ENCODE assay signal across 12 mouse cellular contexts in the genomic region with DNA sequence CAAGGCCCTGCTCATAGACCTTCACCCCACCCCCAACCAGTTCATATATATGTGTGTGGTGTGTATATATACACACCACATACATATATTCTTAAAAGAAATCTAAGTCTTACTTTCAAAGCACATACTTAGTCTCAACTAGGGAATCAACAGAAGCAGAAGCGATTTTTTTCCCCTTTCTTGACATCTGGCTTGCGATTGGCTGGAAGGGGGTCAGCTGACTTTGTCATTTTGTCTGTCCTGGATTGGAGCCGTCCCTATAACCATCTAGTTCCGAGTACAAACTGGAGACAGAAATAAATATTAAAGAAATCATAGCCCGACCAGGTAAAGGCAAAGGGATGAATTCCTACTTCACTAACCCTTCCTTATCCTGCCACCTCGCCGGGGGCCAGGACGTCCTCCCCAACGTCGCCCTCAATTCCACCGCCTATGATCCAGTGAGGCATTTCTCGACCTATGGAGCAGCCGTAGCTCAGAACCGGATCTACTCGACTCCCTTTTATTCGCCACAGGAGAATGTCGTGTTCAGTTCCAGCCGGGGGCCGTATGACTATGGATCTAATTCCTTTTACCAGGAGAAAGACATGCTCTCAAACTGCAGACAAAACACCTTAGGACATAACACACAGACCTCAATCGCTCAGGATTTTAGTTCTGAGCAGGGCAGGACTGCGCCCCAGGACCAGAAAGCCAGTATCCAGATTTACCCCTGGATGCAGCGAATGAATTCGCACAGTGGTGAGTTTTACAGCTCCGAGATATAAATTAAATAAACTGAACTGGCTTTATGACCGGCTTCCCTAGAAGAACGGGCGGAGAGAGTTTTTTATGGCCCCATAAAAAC. TPM values are rescaled to one million over a fixed set of nuclear protein-coding genes. Genes with fewer than 3 reads are reported as not detected.
A peak's percentile ranks its signal among the peaks of the same experiment; 100 is the strongest.
DNase-seq lines count a peak whose midpoint lies in the region; ATAC-seq and TF ChIP-seq lines count a peak whose summit lies in the region.
"Had no signal": no experiment of that assay in that cellular context is flagged by ENCODE, and none has a peak within 500 bp of the region (broad histone marks: within the 10 kb centered on the region; RNA-seq: fewer than 3 reads in every experiment).

No protein-coding gene starts in this region.

- 1% methylated on average over 27 of the region's 27 CpGs for WGBS in hindbrain, embryonic 12.5 days
- 2% methylated on average over 27 of the region's 27 CpGs for WGBS in limb, embryonic 13.5 days
- 11% methylated on average over 27 of the region's 27 CpGs for WGBS in thymus, adult 2 months

- ATAC-seq in hindbrain, embryonic 12.5 days (ENCODE audit: low FRiP score): no peak
- ATAC-seq in limb, embryonic 13.5 days (ENCODE audit: low FRiP score, low read depth): no peak
- ATAC-seq in megakaryocyte progenitor cell, adult 5-6 weeks (replicated peaks; ENCODE audit: poor library complexity): no peak

- no peak overlapping the region for H3K27ac ChIP-seq in hindbrain, embryonic 12.5 days
- no peak overlapping the region for H3K27ac ChIP-seq in limb, embryonic 13.5 days
- H3K27ac ChIP-seq in thymus, adult 2 months (ENCODE audit: control insufficient read depth, insufficient read depth, low read length): no peak overlapping the region
- H3K27ac ChIP-seq in layer of hippocampus, adult 2 months: no peak overlapping the region

- peaks cover 98% of the 10 kb centered on the region for H3K27me3 ChIP-seq in hindbrain, embryonic 12.5 days
- H3K27me3 ChIP-seq in limb, embryonic 13.5 days: peaks cover 98% of the 10 kb centered on the region
- H3K27me3 ChIP-seq in thymus, adult 2 months (ENCODE audit: control insufficient read depth, insufficient read depth, low read length): peaks cover 36% of the 10 kb centered on the region

- peak; percentile 68 to 93 for DNase-seq in adrenal gland, adult (ENCODE audit: inconsistent age in 2 of 2, low spot score in 1 of 2)
- no peak for DNase-seq in adrenal gland, postnatal 4 days (ENCODE audit: low spot score in 2 of 2)
- DNase-seq in 3T3-L1 (ENCODE audit: low read depth, low spot score): peak; percentile 28
- DNase-seq in thymus, adult 2 months: no peak
- DNase-seq in layer of hippocampus, adult 2 months (ENCODE audit: low spot score in 2 of 2): no peak
- DNase-seq: cerebellum, adult 8-10 months; heart, adult 18-20 months; lung, postnatal 10 days had no signal

- TF ChIP-seq POLR2A in thymus, adult 2 months (IDR thresholded peaks at IDR 0.05; ENCODE audit: control insufficient read depth, extremely low read depth, insufficient read depth, low read length, poor library complexity): no peak

- H3K9me3 ChIP-seq in hindbrain, embryonic 12.5 days (replicated peaks): no peaks in the 10 kb centered on the region
- no peaks in the 10 kb centered on the region for H3K9me3 ChIP-seq in limb, embryonic 13.5 days

- peak overlapping the region; percentile 21 for H3K4me3 ChIP-seq in hindbrain, embryonic 12.5 days
- H3K4me3 ChIP-seq in limb, embryonic 13.5 days: peak overlapping the region; percentile 29
- H3K4me3 ChIP-seq in thymus, adult 2 months (ENCODE audit: control insufficient read depth, insufficient read depth, low read length): no peak overlapping the region
- no peak overlapping the region for H3K4me3 ChIP-seq in layer of hippocampus, adult 2 months

- H3K36me3 ChIP-seq in hindbrain, embryonic 12.5 days: no peaks in the 10 kb centered on the region
- H3K36me3 ChIP-seq in limb, embryonic 13.5 days: no peaks in the 10 kb centered on the region
- H3K36me3 ChIP-seq in thymus, adult 2 months (ENCODE audit: control insufficient read depth, insufficient read depth, low read length): no peaks in the 10 kb centered on the region

- peak overlapping the region; percentile 24; the same call in 1 of the 2 replicates for H3K4me2 ChIP-seq in hindbrain, embryonic 12.5 days (replicated peaks)
- H3K4me2 ChIP-seq in limb, embryonic 13.5 days (replicated peaks): peak overlapping the region; percentile 49

- TF ChIP-seq CTCF in thymus, adult 2 months (IDR thresholded peaks at IDR 0.05; ENCODE audit: borderline replicate concordance, control insufficient read depth, extremely low read depth, insufficient read depth, low read length, poor library complexity): no peak
- TF ChIP-seq CTCF in layer of hippocampus, adult 2 months (conservative IDR thresholded peaks at IDR 0.05): no peak

- H3K9ac ChIP-seq in hindbrain, embryonic 12.5 days: no peak overlapping the region
- peak overlapping the region; percentile 25; the same call in 1 of the 2 replicates for H3K9ac ChIP-seq in limb, embryonic 13.5 days

- 0 out of 2 replicates have a peak, but pooled peaks cover 3% of the 10 kb centered on the region for H3K4me1 ChIP-seq in hindbrain, embryonic 12.5 days
- H3K4me1 ChIP-seq in limb, embryonic 13.5 days: peaks cover 50% of the 10 kb centered on the region
- H3K4me1 ChIP-seq in thymus, adult 2 months (replicated peaks; ENCODE audit: control insufficient read depth, insufficient read depth, low read length): no peaks in the 10 kb centered on the region

RNA-seq across cellular contexts. Expression of a gene that starts 9.2 kb away (rescaled TPM):
- 10 to 100 TPM; 11.3 to 13.4 TPM for total RNA-seq in adrenal gland, postnatal 4 days (2021)
- polyA plus RNA-seq in hindbrain, embryonic 12.5 days (2016; fragmentation: Nextera tagmentation; extraction: Ambion mirVana): 34.5 and 59.6 TPM in 2 replicates
- polyA plus RNA-seq in limb, embryonic 13.5 days (2015; fragmentation: Nextera tagmentation; extraction: Ambion mirVana): 4.8 and 4.9 TPM in 2 replicates
- polyA plus RNA-seq in thymus, adult 2 months (2012; rRNA removed): 0.19 and 0.22 TPM in 2 replicates
- total RNA-seq in megakaryocyte progenitor cell, adult 5-6 weeks (2015): not detected in 2 replicates
- total RNA-seq in megakaryocyte progenitor cell, adult 5-6 weeks (2017): not detected in 2 replicates
- total RNA-seq in layer of hippocampus, adult 2 months (2021): not detected

RNA-seq across cellular contexts. Expression of a gene that starts 11.4 kb away (rescaled TPM):
- total RNA-seq in adrenal gland, postnatal 4 days (2021): 10 to 100 TPM; 40.3 to 41.5 TPM
- polyA plus RNA-seq in hindbrain, embryonic 12.5 days (2016; fragmentation: Nextera tagmentation; extraction: Ambion mirVana): 2.1 and 2.3 TPM in 2 replicates
- 2.5 and 2.8 TPM in 2 replicates for polyA plus RNA-seq in limb, embryonic 13.5 days (2015; fragmentation: Nextera tagmentation; extraction: Ambion mirVana)
- polyA plus RNA-seq in thymus, adult 2 months (2012; rRNA removed): 0.23 and 0.43 TPM in 2 replicates
- total RNA-seq in megakaryocyte progenitor cell, adult 5-6 weeks (2015): not detected in 2 replicates
- total RNA-seq in megakaryocyte progenitor cell, adult 5-6 weeks (2017): not detected in 2 replicates
- not detected for total RNA-seq in layer of hippocampus, adult 2 months (2021)
- polyA plus RNA-seq: spleen, adult 2 months had no signal

RNA-seq across cellular contexts. Expression of a gene that starts 19.1 kb away (rescaled TPM):
- 10 to 100 TPM; 22.2 to 22.7 TPM for total RNA-seq in adrenal gland, postnatal 4 days (2021)
- polyA plus RNA-seq in hindbrain, embryonic 12.5 days (2016; fragmentation: Nextera tagmentation; extraction: Ambion mirVana): not detected in 2 replicates
- polyA plus RNA-seq in limb, embryonic 13.5 days (2015; fragmentation: Nextera tagmentation; extraction: Ambion mirVana): 2.7 and 3.0 TPM in 2 replicates
- polyA plus RNA-seq in thymus, adult 2 months (2012; rRNA removed): 0.07 and 0.08 TPM in 2 replicates
- total RNA-seq in megakaryocyte progenitor cell, adult 5-6 weeks (2015): not detected in 2 replicates
- not detected in 2 replicates for total RNA-seq in megakaryocyte progenitor cell, adult 5-6 weeks (2017)
- total RNA-seq in layer of hippocampus, adult 2 months (2021): not detected
- total RNA-seq: heart, adult 18-20 months had no signal
- polyA plus RNA-seq: spleen, adult 2 months had no signal

RNA-seq across cellular contexts. Expression of a gene that starts 33.2 kb away (rescaled TPM):
- 1 to 10 TPM; 3.0 to 4.8 TPM for total RNA-seq in adrenal gland, postnatal 4 days (2021)
- polyA plus RNA-seq in hindbrain, embryonic 12.5 days (2016; fragmentation: Nextera tagmentation; extraction: Ambion mirVana): not detected in 2 replicates
- 1.7 and 2.1 TPM in 2 replicates for polyA plus RNA-seq in limb, embryonic 13.5 days (2015; fragmentation: Nextera tagmentation; extraction: Ambion mirVana)
- polyA plus RNA-seq in thymus, adult 2 months (2012; rRNA removed): 0.05 and 0.14 TPM in 2 replicates
- not detected in 2 replicates for total RNA-seq in megakaryocyte progenitor cell, adult 5-6 weeks (2015)
- not detected in 2 replicates for total RNA-seq in megakaryocyte progenitor cell, adult 5-6 weeks (2017)
- total RNA-seq in layer of hippocampus, adult 2 months (2021): not detected
- total RNA-seq: heart, adult 18-20 months had no signal
- polyA plus RNA-seq: spleen, adult 2 months had no signal

RNA-seq across cellular contexts. Expression of a gene that starts 42.2 kb away (rescaled TPM):
- 1 to 10 TPM; 7.9 to 8.0 TPM for total RNA-seq in adrenal gland, postnatal 4 days (2021)
- 20.2 and 37.0 TPM in 2 replicates for polyA plus RNA-seq in hindbrain, embryonic 12.5 days (2016; fragmentation: Nextera tagmentation; extraction: Ambion mirVana)
- 5.2 and 6.7 TPM in 2 replicates for polyA plus RNA-seq in limb, embryonic 13.5 days (2015; fragmentation: Nextera tagmentation; extraction: Ambion mirVana)
- polyA plus RNA-seq in thymus, adult 2 months (2012; rRNA removed): 0.15 and 0.32 TPM in 2 replicates
- not detected in 2 replicates for total RNA-seq in megakaryocyte progenitor cell, adult 5-6 weeks (2015)
- not detected in 2 replicates for total RNA-seq in megakaryocyte progenitor cell, adult 5-6 weeks (2017)
- total RNA-seq in layer of hippocampus, adult 2 months (2021): not detected

Comparison
In these comparisons a context has a peak if more than half of its experiments do, and no peak if none do; other contexts are left out.
1. DNase-seq: peak in adrenal gland, adult (2 of 2) and 3T3-L1 (single experiment); none in adrenal gland, postnatal 4 days (0 of 2), thymus, adult 2 months (single experiment) and layer of hippocampus, adult 2 months (0 of 2).
2. H3K4me3 ChIP-seq: peak in hindbrain, embryonic 12.5 days (single experiment) and limb, embryonic 13.5 days (single experiment); none in thymus, adult 2 months (single experiment) and layer of hippocampus, adult 2 months (single experiment).
3. RNA of a gene that starts 9.2 kb away (total RNA-seq): 11.3 to 13.4 TPM in adrenal gland, postnatal 4 days; not detected in megakaryocyte progenitor cell, adult 5-6 weeks and not detected in layer of hippocampus, adult 2 months; every median in the first group is over 10 times any median in the second.
4. RNA of a gene that starts 11.4 kb away (total RNA-seq): 40.3 to 41.5 TPM in adrenal gland, postnatal 4 days; not detected in megakaryocyte progenitor cell, adult 5-6 weeks and not detected in layer of hippocampus, adult 2 months; every median in the first group is over 10 times any median in the second.
5. RNA of a gene that starts 19.1 kb away (total RNA-seq): 22.2 to 22.7 TPM in adrenal gland, postnatal 4 days; not detected in megakaryocyte progenitor cell, adult 5-6 weeks and not detected in layer of hippocampus, adult 2 months; every median in the first group is over 10 times any median in the second.